Mouse (Mus musculus): ENCODE data around the gene Uox. TPM values are rescaled to one million over a fixed set of nuclear protein-coding genes. Genes with fewer than 3 reads are reported as not detected.

Gene Uox
- total RNA-seq, 2 experiments from 2014 or later = 0.39 to 0.80 TPM

DNA sequence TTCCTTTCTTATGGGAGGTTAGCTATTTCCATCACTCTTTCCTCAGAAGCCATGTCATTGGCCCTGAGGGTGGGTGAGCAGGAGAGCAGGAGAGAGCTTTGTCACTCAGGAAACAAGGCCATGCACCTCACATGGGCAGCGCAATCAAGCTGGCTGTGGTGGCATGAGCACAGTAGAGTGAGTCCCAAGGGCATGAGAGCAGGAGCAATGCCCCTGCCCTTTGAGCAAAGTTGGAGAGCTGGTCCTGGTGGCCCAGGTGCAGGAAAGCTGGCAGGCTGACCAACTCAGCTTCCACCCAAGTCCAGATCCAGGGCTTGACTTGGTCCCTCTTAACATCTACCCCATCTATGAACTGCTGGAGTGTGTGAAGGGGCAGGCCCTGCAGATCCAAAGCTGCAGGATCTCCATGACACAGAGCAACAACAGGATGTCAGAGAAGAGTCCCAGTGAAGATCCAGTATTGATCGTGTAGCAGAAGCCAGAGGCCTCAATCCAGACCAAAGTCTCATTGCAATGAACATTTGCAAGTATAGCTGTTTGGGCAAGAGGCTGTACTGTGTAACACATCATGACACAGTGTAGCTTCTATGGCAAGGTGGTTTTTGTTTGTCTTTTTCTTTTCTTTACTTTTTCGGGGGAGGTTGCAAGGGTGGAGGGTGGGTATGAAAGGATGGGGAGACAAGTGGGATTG lies 10.0 kb downstream of the Uox start:
- intact Hi-C loops (cut with DNase I) = no loop called here

GRCm38 (mm10) chr3:146583478-146583877 lies 13.3 kb downstream of the Uox start:
- DNase-seq (ENCODE audit: low spot score in 2 of 2) = no peak
- intact Hi-C loops (cut with DNase I) = no loop called here

More for the DNA sequence above, 10.0 kb downstream of the Uox start:
- DNase-seq (ENCODE audit: low spot score in 2 of 2) = no peak

- intact Hi-C loops (cut with DNase I) = no loop called here
- peak in 1 of 2 experiments; percentile 52 for DNase-seq (ENCODE audit: low spot score in 2 of 2)
Measured at GRCm38 (mm10) chr3:146583908-146584307, 13.7 kb downstream of the Uox start.

DNA sequence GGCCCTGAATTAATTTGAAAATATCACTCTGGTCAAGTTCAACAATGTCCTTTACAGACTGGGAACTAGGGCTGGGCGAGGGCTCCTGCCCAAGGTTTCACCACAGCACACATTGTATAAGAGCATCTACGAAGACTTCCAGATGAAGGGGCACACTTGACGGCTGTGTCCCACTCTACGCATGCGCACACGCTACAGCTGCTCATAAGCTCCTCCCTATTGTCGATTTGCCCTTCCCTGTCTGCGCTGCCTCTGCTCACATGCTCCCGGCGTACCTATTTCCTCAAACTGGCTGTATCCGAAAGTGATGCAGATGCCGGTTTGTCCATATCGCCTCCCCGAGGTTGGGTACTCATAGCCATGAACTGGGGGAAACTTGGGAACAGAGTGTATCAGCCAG lies 16.4 kb downstream of the Uox start:
- intact Hi-C loops (cut with DNase I) = no loop called here
- DNase-seq (ENCODE audit: low spot score in 2 of 2) = no peak

- no peak for DNase-seq (ENCODE audit: low spot score in 2 of 2)
- intact Hi-C loops (cut with DNase I) = no loop called here
Measured at GRCm38 (mm10) chr3:146589523-146589922, 19.3 kb downstream of the Uox start.

DNA sequence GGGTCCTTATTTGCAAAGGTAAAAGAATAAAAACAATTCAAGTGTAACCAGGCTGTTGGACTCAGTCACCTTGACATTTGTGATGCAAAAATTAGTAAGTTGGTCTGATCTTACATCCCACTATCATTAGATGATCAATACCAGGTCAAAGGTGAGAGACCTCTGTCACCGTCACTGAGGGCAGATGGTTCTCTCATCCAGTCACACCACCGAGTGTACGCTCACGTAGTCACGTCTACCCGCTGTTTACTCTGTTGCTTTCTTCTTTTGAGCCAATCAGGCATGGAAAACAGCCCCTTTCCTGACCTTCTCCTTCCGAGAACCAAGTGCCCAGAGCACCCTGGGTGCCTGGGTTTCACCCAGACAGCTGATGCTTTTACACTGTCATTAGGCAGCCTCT lies 20.9 kb downstream of the Uox start:
- intact Hi-C loops (cut with DNase I) = no loop called here
- DNase-seq (ENCODE audit: low spot score in 2 of 2) = no peak

DNA sequence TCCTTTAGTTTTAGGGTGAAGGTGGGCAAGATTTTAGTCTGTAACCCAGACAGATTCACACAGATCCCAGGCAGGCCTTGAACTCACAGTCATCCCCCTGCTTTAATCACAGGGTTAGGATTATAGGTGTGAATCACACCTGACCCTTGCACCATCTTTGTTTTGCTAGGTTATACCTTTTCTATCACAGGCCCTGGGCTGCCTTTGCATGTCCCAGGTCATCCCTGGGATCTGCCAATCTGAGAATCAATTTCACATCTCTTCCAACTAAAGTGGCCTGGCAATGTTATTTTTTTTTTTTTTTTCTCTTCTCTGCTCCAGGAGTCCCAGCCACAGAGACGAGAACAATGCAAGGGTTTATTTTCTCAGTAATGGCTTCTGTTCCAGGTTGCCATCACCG lies 21.4 kb downstream of the Uox start:
- DNase-seq (ENCODE audit: low spot score in 2 of 2) = no peak
- intact Hi-C loops (cut with DNase I) = no loop called here

- intact Hi-C loops (cut with DNase I) = no loop called here
Measured at GRCm38 (mm10) chr3:146595440-146595839, 25.2 kb downstream of the Uox start.

DNA sequence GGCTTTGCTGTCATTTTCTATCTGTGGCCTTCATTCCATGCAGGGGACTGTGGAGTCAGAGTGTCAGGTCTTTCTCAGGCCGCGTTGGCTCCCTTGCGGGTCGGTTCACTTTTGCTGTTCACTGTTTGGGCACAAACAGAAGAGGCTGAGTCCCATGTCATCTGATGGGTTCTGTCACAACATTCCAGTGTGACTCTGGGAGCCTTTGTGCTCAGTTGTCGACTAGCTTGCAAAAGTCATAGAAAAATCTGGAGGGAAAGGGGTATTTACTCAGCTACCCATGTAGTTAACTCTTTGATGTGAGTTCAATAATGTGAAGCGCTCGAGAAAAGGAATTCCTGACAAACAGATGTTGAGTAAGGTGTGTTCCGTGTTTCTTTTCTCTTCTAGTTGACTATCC lies 26.2 kb downstream of the Uox start:
- intact Hi-C loops (cut with DNase I) = no loop called here
- no peak for DNase-seq (ENCODE audit: low spot score in 2 of 2)

More at GRCm38 (mm10) chr3:146595440-146595839, 25.2 kb downstream of the Uox start:
- DNase-seq (ENCODE audit: low spot score in 2 of 2) = no peak

GRCm38 (mm10) chr3:146596864-146597263 lies 26.6 kb downstream of the Uox start:
- no peak for DNase-seq (ENCODE audit: low spot score in 2 of 2)
- intact Hi-C loops (cut with DNase I) = no loop called here

DNA sequence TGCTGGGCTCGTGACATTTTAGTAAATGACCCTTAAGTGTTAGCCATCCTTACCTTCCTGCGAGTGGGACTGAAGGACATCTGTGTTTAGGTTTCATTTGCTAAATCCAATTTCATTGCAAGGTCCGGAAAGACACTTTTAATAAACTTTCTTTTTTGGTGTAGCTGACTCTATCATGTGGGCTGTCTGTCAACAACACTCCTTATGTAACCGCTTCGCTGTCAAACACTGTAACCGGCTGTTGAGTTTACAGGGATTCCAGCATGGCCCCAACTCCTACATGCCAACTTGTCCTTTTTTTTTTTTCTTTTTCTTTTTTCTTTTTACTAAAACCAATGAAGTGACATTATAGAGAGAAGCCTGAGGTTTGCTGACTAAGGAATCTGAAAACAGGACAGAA lies 28.2 kb downstream of the Uox start:
- peak in 1 of 2 experiments; percentile 89 for DNase-seq (ENCODE audit: low spot score in 2 of 2)
- intact Hi-C loops (cut with DNase I) = loop anchor here (1.0 kb wide), 1 partner anchor 22 kb away; no protein-coding TSS in a partner anchor

DNA sequence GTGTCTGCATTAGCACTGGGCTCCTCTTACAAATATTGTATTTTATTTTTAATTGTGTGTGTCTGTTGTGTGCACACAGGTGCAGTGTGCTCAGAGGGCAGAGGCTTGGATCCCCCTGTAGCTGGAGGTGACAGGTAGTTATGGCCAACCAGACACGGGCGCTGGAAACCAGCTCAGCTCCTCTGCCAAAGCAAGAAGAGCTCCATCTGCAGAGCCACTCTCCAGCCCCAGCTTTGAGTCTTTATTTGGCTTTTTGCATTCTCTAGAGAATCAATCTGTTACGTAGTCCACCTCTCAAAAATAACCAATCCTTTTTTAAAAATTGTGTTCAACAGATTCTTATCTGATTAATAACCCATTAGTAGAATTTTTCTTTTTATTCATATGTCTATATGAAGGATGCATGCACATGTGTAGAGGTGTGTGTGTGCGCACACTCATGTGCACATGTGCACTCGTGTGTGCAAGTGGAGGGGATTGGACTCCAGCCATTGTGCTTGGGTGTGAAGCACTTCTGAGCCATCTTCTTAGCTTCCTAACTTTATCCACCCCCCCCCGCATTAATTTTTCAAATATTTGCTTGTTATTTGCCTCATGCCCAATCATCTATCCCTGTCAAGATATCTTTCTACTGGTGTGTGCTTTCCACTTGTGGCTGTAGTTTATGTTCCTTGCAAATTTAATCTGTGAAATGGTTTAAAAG lies 29.1 kb downstream of the Uox start:
- intact Hi-C loops (cut with DNase I) = no loop called here
- DNase-seq (ENCODE audit: low spot score in 2 of 2) = peak in 1 of 2 experiments; percentile 60

DNA sequence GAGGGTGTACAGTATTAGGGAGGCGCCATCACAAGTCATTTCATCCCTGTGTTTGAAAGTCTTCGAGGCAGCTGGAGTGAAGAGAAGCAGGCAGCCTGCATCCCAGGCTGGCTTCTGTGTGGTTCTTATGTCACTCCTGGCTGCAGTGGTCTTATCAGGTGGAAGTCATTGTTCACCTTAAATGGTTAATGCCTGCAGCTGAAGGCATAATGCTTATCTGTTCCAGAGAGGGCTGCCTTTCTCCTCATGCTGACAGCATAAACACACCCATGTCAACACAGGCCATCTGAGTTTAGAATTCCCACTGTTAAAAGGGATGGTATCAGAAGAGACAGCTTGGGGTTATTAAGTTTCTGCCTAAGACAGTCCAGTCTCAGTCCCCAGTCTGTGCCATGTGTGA lies 31.0 kb downstream of the Uox start:
- no peak for DNase-seq (ENCODE audit: low spot score in 2 of 2)
- intact Hi-C loops (cut with DNase I) = no loop called here

DNA sequence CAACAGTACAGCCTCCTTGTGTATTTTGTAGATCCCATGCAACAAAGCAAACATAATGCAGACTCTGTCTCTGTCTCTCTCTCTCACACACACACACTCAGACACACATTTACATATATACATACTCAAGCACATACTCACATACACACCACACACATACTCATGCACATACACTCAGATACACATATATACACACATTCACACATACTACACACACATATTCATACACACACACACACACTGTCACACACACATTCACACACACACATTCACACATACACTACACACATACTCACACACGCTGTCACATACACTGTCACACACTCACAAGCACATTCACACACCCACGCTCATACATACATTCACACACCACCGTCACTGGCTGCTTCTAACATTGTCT lies 32.3 kb downstream of the Uox start:
- no peak for DNase-seq (ENCODE audit: low spot score in 2 of 2)
- intact Hi-C loops (cut with DNase I) = no loop called here

GRCm38 (mm10) chr3:146604647-146605046 lies 34.4 kb downstream of the Uox start:
- DNase-seq (ENCODE audit: low spot score in 2 of 2) = no peak
- intact Hi-C loops (cut with DNase I) = no loop called here

DNA sequence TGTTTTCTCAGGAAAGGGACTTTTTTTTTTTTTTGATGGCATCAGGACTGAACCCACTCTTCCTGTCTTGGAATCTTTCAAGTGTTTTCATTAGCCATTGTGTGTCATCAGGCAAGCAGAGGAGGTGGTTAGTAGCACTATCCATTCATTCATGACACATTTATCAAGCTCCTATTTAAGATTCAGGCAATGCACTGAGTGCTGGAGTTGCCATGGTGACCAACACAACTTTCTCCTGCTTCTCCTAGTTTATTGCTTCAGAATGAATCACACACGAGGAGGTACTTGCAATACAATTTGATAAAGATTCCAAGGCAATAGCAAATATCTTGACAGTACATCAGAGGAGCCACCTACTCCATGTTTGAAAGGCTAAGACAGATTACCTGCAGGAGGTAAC lies 37.1 kb downstream of the Uox start:
- DNase-seq (ENCODE audit: low spot score in 2 of 2) = peak; percentile 72 to 92
- intact Hi-C loops (cut with DNase I) = no loop called here

- peak; percentile 42 to 89 for DNase-seq (ENCODE audit: low spot score in 2 of 2)
- intact Hi-C loops (cut with DNase I) = no loop called here
Measured at GRCm38 (mm10) chr3:146610322-146610721, 40.1 kb downstream of the Uox start.

DNA sequence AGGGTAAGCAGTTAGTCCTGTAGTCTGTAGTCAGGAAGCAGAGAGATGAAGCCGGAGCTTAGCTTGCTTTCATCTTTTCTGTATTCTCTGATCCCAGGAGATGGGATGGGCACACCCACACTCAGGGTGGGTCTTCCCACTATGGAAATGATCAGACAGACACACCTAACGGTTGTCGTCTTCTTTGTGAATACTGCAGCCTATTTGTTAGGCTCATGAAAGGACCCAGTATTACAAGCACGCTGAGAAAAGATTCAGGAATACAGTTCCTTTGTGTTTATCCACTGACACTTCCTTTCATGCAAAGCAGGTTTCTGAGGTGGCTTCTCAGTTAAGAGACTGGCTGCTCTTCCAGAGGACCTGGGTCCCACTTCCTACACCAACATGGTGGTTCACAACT lies 41.0 kb downstream of the Uox start:
- no peak for DNase-seq (ENCODE audit: low spot score in 2 of 2)
- intact Hi-C loops (cut with DNase I) = no loop called here

GRCm38 (mm10) chr3:146611821-146612220 lies 41.6 kb downstream of the Uox start:
- no peak for DNase-seq (ENCODE audit: low spot score in 2 of 2)
- intact Hi-C loops (cut with DNase I) = no loop called here

GRCm38 (mm10) chr3:146615496-146615895 lies 45.3 kb downstream of the Uox start, which contains the start of gene Dnase2b:
Gene Dnase2b (minus strand): TSS chr3:146615596.
- DNase-seq (ENCODE audit: low spot score in 2 of 2) = no peak
- intact Hi-C loops (cut with DNase I) = no loop called here

Data from left cerebral cortex, postnatal 25 days (tissue).